Mouse (Mus musculus): Measurements from ENCODE around the gene Rbfox3. TPM values are rescaled to one million over a fixed set of nuclear protein-coding genes. Genes with fewer than 3 reads are reported as not detected.

Gene Rbfox3
- total RNA-seq, 2 experiments from 2014 or later = 276 to 303 TPM

- DNase-seq (ENCODE audit: low spot score in 2 of 2) = no peak
- no peak for TF ChIP-seq CTCF (conservative IDR thresholded peaks at IDR 0.05)
- Histone ChIP-seq H3K27ac (no peak overlapping the region), H3K4me3 (no peak overlapping the region)
Observed at GRCm38 (mm10) chr11:118696226-118696930, 215.0 kb downstream of the Rbfox3 start.

GRCm38 (mm10) chr11:118693276-118693675, 218.1 kb downstream of the Rbfox3 start:
- DNase-seq (ENCODE audit: low spot score in 2 of 2) = no peak
- Histone ChIP-seq H3K4me3 (no peak overlapping the region), H3K27ac (peak overlapping the region; percentile 48; the same call in 1 of the 2 replicates)
- no peak for TF ChIP-seq CTCF (conservative IDR thresholded peaks at IDR 0.05)

- Histone ChIP-seq H3K4me3 (no peak overlapping the region), H3K27ac (no peak overlapping the region)
- no peak for TF ChIP-seq CTCF (conservative IDR thresholded peaks at IDR 0.05)
- no peak for DNase-seq (ENCODE audit: low spot score in 2 of 2)
Observed at GRCm38 (mm10) chr11:118690262-118690661, 221.1 kb downstream of the Rbfox3 start.

- Histone ChIP-seq H3K27ac (peak overlapping the region; percentile 8; the same call in 1 of the 2 replicates), H3K4me3 (no peak overlapping the region)
- DNase-seq (ENCODE audit: low spot score in 2 of 2) = no peak
- TF ChIP-seq CTCF (conservative IDR thresholded peaks at IDR 0.05) = no peak
Observed at GRCm38 (mm10) chr11:118685397-118685796, 226.0 kb downstream of the Rbfox3 start.

- no peak for TF ChIP-seq CTCF (conservative IDR thresholded peaks at IDR 0.05)
- Histone ChIP-seq H3K27ac (peak overlapping the region; percentile 32; the same call in 1 of the 2 replicates), H3K4me3 (no peak overlapping the region)
- no peak for DNase-seq (ENCODE audit: low spot score in 2 of 2)
Observed at GRCm38 (mm10) chr11:118684665-118685064, 226.7 kb downstream of the Rbfox3 start.

GRCm38 (mm10) chr11:118680699-118681098, 230.7 kb downstream of the Rbfox3 start:
- Histone ChIP-seq H3K27ac (no peak overlapping the region), H3K4me3 (no peak overlapping the region)
- DNase-seq (ENCODE audit: low spot score in 2 of 2) = peak; percentile 15 to 43
- TF ChIP-seq CTCF (conservative IDR thresholded peaks at IDR 0.05) = no peak

GRCm38 (mm10) chr11:118679736-118680410, 231.5 kb downstream of the Rbfox3 start:
- Histone ChIP-seq H3K27ac (no peak overlapping the region), H3K4me3 (no peak overlapping the region)
- DNase-seq (ENCODE audit: low spot score in 2 of 2) = no peak
- no peak for TF ChIP-seq CTCF (conservative IDR thresholded peaks at IDR 0.05)

GRCm38 (mm10) chr11:118678515-118679104, 232.8 kb downstream of the Rbfox3 start:
- Histone ChIP-seq H3K27ac (no peak overlapping the region), H3K4me3 (no peak overlapping the region)
- no peak for DNase-seq (ENCODE audit: low spot score in 2 of 2)
- no peak for TF ChIP-seq CTCF (conservative IDR thresholded peaks at IDR 0.05)

GRCm38 (mm10) chr11:118677277-118677676, 234.1 kb downstream of the Rbfox3 start:
- Histone ChIP-seq H3K27ac (no peak overlapping the region), H3K4me3 (no peak overlapping the region)
- DNase-seq (ENCODE audit: low spot score in 2 of 2) = no peak
- no peak for TF ChIP-seq CTCF (conservative IDR thresholded peaks at IDR 0.05)

GRCm38 (mm10) chr11:118676364-118676763, 235.0 kb downstream of the Rbfox3 start:
- no peak overlapping the region for H3K27ac ChIP-seq
- TF ChIP-seq CTCF (conservative IDR thresholded peaks at IDR 0.05) = no peak
- DNase-seq (ENCODE audit: low spot score in 2 of 2) = no peak
- no peak overlapping the region for H3K4me3 ChIP-seq

- Histone ChIP-seq H3K27ac (no peak overlapping the region), H3K4me3 (no peak overlapping the region)
- DNase-seq (ENCODE audit: low spot score in 2 of 2) = no peak
- no peak for TF ChIP-seq CTCF (conservative IDR thresholded peaks at IDR 0.05)
Observed at GRCm38 (mm10) chr11:118671958-118672357, 239.4 kb downstream of the Rbfox3 start.

- no peak overlapping the region for H3K27ac ChIP-seq
- DNase-seq (ENCODE audit: low spot score in 2 of 2) = no peak
- TF ChIP-seq CTCF (conservative IDR thresholded peaks at IDR 0.05) = no peak
- no peak overlapping the region for H3K4me3 ChIP-seq
Observed at GRCm38 (mm10) chr11:118671216-118671615, 240.2 kb downstream of the Rbfox3 start.

- H3K4me3 ChIP-seq = no peak overlapping the region
- no peak for TF ChIP-seq CTCF (conservative IDR thresholded peaks at IDR 0.05)
- DNase-seq (ENCODE audit: low spot score in 2 of 2) = no peak
- no peak overlapping the region for H3K27ac ChIP-seq
Observed at GRCm38 (mm10) chr11:118669820-118670219, 241.6 kb downstream of the Rbfox3 start.

Data from layer of hippocampus, adult 2 months (tissue).